Mouse (Mus musculus): Measurements from ENCODE around the gene Ddx6. TPM values are rescaled to one million over a fixed set of nuclear protein-coding genes. Genes with fewer than 3 reads are reported as not detected.
"Not testable (repeated sequence)": the region's sequence is repeated elsewhere in the genome, so short reads cannot be mapped to it uniquely, and the experiment has no call there.

The Ddx6 gene
- total RNA-seq (2015; ENCODE audit: low replicate concordance) (40.0 and 59.5 TPM in 2 replicates), total RNA-seq (2017; ENCODE audit: low replicate concordance) (79.5 and 91.5 TPM in 2 replicates)

GRCm38 (mm10) chr9:44604779-44605615 is at the start of gene Ddx6:
Gene Ddx6 (plus strand): TSS chr9:44604892.
- ATAC-seq (replicated peaks; ENCODE audit: low FRiP score, poor library complexity, severe bottlenecking), result peak; percentile 47

- ATAC-seq (replicated peaks; ENCODE audit: low FRiP score, poor library complexity, severe bottlenecking), result peak; percentile 86
These were observed 43.1 kb upstream of the Ddx6 start, which contains the start of gene Cxcr5 for GRCm38 (mm10) chr9:44561597-44561996. Gene Cxcr5 (minus strand): TSS chr9:44561877.

- ATAC-seq (replicated peaks; ENCODE audit: low FRiP score, poor library complexity, severe bottlenecking), result no peak
These were observed 41.8 kb upstream of the Ddx6 start for GRCm38 (mm10) chr9:44562936-44563335.

- ATAC-seq (replicated peaks; ENCODE audit: low FRiP score, poor library complexity, severe bottlenecking), result peak; percentile 82
These were observed 39.3 kb upstream of the Ddx6 start for GRCm38 (mm10) chr9:44565367-44565766.

- ATAC-seq (replicated peaks; ENCODE audit: low FRiP score, poor library complexity, severe bottlenecking), result no peak
These were observed 37.2 kb upstream of the Ddx6 start for GRCm38 (mm10) chr9:44567338-44568082.

- no peak for ATAC-seq (replicated peaks; ENCODE audit: low FRiP score, poor library complexity, severe bottlenecking)
These were observed 36.6 kb upstream of the Ddx6 start for GRCm38 (mm10) chr9:44568083-44568455.

GRCm38 (mm10) chr9:44570939-44571382 is 33.7 kb upstream of the Ddx6 start:
- ATAC-seq (replicated peaks; ENCODE audit: low FRiP score, poor library complexity, severe bottlenecking), result no peak

GRCm38 (mm10) chr9:44573306-44573705 is 31.4 kb upstream of the Ddx6 start:
- no peak for ATAC-seq (replicated peaks; ENCODE audit: low FRiP score, poor library complexity, severe bottlenecking)

- ATAC-seq (replicated peaks; ENCODE audit: low FRiP score, poor library complexity, severe bottlenecking), result no peak
These were observed 29.6 kb upstream of the Ddx6 start for GRCm38 (mm10) chr9:44575095-44575494.

- not testable (repeated sequence) for ATAC-seq (replicated peaks; ENCODE audit: low FRiP score, poor library complexity, severe bottlenecking)
These were observed 28.6 kb upstream of the Ddx6 start for GRCm38 (mm10) chr9:44576046-44576445.

- peak; percentile 86 for ATAC-seq (replicated peaks; ENCODE audit: low FRiP score, poor library complexity, severe bottlenecking)
These were observed 25.3 kb upstream of the Ddx6 start for GRCm38 (mm10) chr9:44579392-44579791.

GRCm38 (mm10) chr9:44580085-44580484 is 24.6 kb upstream of the Ddx6 start:
- peak; percentile 91 for ATAC-seq (replicated peaks; ENCODE audit: low FRiP score, poor library complexity, severe bottlenecking)

GRCm38 (mm10) chr9:44581423-44581822 is 23.3 kb upstream of the Ddx6 start:
- ATAC-seq (replicated peaks; ENCODE audit: low FRiP score, poor library complexity, severe bottlenecking), result no peak

- no peak for ATAC-seq (replicated peaks; ENCODE audit: low FRiP score, poor library complexity, severe bottlenecking)
These were observed 22.3 kb upstream of the Ddx6 start for GRCm38 (mm10) chr9:44582390-44582789.

GRCm38 (mm10) chr9:44586640-44587261 is 17.9 kb upstream of the Ddx6 start:
- ATAC-seq (replicated peaks; ENCODE audit: low FRiP score, poor library complexity, severe bottlenecking), result no peak

- peak; percentile 57; the same call in 1 of the 2 replicates for ATAC-seq (replicated peaks; ENCODE audit: low FRiP score, poor library complexity, severe bottlenecking)
These were observed 17.2 kb upstream of the Ddx6 start for GRCm38 (mm10) chr9:44587262-44588160.

- ATAC-seq (replicated peaks; ENCODE audit: low FRiP score, poor library complexity, severe bottlenecking), result 0 out of 2 replicates have a peak, but pooled peaks have one; percentile 35
These were observed 16.1 kb upstream of the Ddx6 start for GRCm38 (mm10) chr9:44588605-44589004.

GRCm38 (mm10) chr9:44589095-44589494 is 15.6 kb upstream of the Ddx6 start:
- no peak for ATAC-seq (replicated peaks; ENCODE audit: low FRiP score, poor library complexity, severe bottlenecking)

GRCm38 (mm10) chr9:44590969-44591368 is 13.7 kb upstream of the Ddx6 start:
- no peak for ATAC-seq (replicated peaks; ENCODE audit: low FRiP score, poor library complexity, severe bottlenecking)

Measured in erythroid progenitor cell, adult 5-6 weeks (primary cell).